Mouse (Mus musculus): ENCODE measurements around the gene Gpr108.

GRCm38 (mm10) chr17:57251431-57251830, 3.2 kb upstream of the Gpr108 start:
- TF ChIP-seq CTCF (IDR thresholded peaks at IDR 0.05; ENCODE audit: borderline replicate concordance, insufficient read depth, low read depth, low read length) = no peak
- TF ChIP-seq POLR2A (IDR thresholded peaks at IDR 0.05; ENCODE audit: borderline replicate concordance, insufficient read depth, low read length) = no peak
